Mouse (Mus musculus) common myeloid progenitor, adult 5-6 weeks (primary cell): ENCODE results near the gene Serpinb5. TPM values are rescaled to one million over a fixed set of nuclear protein-coding genes. Genes with fewer than 3 reads are reported as not detected.
"Not testable (repeated sequence)": the region's sequence is repeated elsewhere in the genome, so short reads cannot be mapped to it uniquely, and the experiment has no call there.

Source experiments
- ATAC-seq: replicated peaks from 2 replicates; pipeline ENCODE4 v1.8.0; 2016; ENCODE audit warnings: low read depth, mild to moderate bottlenecking, moderate TSS enrichment, inconsistent platforms; ENCODE audit not compliant: poor library complexity, severe bottlenecking
- total RNA-seq: library from RNA; stranded (forward); fragments of 200-1000, 187-1606 nt; gene quantifications from 2 replicates; pipeline ENCODE4 v1.2.3, GENCODE M21; 2017

Gene Serpinb5
- total RNA-seq = not detected in 2 replicates

DNA sequence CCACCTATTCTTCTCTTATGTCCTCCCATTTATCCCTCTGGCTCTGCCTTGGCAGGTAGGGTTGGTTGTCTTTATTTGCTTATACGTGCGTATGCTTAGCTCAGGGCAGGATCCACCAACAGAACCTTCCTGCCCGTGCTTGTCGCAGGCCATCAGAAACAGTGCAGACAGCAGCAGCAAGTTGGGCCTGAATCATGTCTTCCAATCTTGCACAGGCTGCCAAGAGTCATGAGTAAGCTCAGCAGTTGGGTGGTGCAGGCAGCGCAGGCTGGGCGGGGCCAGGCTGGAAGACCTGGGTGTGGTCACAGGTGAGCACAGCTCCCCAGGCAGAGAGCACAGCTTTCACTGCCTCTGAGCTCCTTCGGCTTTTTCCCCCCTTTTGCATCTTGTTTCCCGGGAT lies at the start of gene Serpinb5:
Gene Serpinb5 (plus strand): TSS at position 327 of the 400 bp plus-strand sequence.
- peak; percentile 56; the same call in 1 of the 2 replicates for ATAC-seq

DNA sequence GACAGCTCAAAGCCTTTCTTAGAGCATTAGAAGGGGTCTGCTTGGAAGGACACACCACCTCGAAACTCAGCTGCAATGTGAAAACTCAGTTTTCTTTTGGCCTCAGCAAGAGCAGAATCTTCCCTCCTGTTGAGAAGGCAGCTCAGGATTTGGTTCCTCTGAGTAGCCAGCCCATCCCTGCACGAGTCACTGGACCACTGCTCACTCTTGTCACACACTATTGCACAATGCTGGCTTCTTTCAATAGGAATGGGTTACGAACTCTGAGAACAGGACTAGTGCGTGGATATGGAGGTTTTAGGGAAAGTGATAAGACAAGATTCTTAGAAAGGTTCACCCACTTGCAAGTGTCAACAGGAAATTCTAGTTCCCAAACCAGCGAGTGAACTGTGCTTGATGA lies 46.1 kb upstream of the Serpinb5 start:
- peak; percentile 55 for ATAC-seq

DNA sequence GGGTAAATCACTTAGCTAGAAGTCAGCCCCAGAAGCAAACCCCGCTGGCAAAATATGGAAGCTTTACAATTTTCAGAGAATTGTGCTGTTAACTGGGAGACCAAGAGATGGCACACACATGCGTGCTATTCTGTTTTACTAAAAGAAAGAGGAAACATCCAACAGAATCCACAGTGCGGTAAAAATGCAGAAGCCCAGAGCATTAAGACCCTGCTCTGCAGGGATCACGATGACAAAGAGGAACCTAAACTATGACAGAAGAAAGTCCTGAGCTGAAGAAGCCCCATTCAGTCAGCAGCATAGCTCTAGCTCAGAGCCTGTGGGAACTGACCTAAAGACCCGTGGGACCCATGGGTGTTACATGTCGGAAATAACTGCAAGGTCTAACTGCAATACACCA lies 45.7 kb upstream of the Serpinb5 start:
- ATAC-seq = peak; percentile 93

DNA sequence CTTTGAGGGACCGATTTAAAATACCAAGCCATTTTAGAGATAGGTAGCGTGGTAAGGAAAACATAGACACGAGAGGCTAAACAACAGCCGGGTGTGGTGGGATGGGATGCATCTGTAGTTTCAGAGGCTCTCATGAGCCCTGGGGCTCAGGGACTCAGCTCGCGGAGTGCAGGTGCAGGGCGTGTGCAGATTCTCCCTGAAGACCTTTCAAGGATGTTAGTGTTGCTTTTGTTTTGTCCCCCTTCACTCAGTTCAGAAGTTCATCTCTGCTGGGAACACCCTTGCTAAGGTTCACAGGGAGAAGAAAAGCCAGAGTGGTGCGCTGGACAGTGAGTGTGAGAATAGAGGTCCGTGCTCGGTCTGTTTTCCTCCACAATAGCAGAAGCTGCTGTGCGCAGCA lies 44.2 kb upstream of the Serpinb5 start:
- ATAC-seq = no peak

DNA sequence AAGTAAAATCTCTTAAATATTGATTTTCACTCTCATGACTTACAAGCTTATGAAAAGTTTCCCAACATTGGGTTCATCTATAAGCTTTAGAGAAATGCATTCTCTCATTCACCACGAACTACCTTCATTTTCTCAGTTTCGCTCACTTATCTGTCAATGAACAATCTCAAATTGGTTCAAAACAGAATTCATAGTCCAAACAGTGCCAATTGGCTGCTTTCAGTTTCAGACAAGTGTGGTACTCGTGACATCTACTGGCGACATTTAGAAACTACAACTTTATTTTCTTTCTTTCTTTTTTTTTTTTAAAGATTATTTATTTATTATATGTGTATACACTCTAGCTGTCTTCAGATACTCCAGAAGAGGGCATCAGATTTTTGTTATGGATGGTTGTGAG lies 42.6 kb upstream of the Serpinb5 start:
- peak; percentile 75 for ATAC-seq

DNA sequence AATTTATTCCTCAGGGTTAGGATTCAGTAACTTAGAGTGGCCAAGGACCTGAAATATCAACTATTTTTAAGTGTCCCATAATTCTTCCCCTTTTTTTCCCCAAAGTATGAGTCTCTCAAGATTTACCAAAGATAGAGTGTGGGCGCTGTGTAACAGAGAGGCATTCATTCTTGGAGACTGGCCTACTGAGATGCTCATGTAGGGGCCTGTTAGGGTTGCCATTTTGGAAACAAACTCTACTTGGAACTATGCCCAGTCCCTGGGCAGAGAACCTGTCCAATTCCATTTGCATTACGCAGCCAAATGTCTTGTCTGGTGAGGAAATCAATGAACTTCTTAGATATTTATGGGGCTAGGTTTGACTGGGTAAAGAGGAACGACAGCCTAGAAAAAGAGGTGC lies 38.7 kb upstream of the Serpinb5 start:
- no peak for ATAC-seq

DNA sequence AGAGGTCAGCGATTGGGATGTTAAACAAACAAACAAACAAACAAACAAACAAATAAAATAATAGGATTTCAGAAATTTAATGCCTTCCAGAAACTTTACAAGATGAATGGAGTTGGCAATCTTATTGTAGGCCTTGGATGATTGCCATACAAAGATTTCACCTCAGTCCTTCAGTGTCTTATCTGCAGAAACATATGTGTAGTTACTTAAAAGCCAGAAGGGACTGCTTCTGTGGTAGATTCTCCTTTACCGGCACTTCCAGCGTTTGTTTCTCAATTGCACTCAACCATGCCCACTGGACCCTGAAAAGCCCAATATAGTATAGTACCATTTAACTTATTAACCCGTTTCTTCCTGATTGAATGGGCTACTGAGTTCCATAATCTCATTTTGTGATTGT lies 32.2 kb upstream of the Serpinb5 start:
- peak; percentile 75 for ATAC-seq

DNA sequence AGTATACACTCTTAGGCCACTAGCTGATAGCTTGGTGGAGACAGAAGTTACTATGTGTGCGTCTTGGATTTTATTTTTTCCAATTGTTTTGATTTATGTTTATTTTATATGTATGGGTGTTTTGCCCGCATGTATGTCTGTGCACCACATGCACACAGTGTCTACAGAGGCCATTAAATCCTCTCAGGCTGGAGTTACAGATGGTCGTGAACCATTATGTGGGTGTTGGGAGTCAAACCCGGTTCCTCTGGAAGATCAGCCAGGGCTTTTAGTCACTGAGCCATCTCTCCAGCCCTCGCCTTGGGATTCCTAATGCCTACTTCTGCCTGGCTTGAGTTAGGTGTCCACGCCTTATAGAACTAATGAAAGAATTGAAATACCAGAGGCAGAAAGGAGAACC lies 4.6 kb downstream of the Serpinb5 start:
- ATAC-seq = no peak

DNA sequence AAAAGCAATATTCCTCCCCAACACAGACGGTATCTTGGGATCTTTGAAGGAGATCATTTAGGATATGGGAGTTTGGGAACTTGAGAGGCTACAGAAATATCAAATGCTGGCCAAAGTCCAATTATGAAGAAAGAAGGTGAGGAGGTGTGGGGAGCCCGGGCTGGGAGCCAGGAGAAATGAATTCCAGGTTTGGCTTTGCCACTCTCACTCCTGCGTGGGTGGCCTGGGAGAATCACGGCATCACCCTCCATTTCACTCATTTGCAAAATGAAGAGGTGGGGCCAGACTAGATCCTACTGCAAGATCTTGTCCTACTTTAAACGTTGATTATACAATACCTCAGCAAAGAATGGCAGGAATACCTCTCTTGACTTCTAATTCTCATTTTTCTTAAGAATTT lies 5.1 kb downstream of the Serpinb5 start:
- no peak for ATAC-seq

DNA sequence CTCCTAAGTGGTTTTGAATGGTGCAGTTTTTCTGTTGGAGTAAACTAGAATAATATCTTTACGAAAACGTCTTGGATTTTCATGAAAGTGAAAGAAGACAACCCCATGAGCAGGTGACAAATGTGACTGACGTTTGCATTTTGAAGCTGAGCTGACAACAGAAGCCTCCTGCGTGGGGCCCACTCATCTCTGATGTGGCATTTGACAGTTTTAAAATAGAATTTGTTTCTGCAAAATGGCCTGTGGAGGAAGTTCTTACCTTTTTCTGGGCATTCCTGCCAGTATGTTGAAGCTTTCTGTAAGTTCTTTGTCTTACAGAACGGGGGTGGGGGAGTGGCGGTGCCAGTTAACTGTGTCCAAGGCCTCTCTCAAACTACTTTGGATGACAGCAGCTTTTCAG lies 5.8 kb downstream of the Serpinb5 start:
- ATAC-seq = no peak

DNA sequence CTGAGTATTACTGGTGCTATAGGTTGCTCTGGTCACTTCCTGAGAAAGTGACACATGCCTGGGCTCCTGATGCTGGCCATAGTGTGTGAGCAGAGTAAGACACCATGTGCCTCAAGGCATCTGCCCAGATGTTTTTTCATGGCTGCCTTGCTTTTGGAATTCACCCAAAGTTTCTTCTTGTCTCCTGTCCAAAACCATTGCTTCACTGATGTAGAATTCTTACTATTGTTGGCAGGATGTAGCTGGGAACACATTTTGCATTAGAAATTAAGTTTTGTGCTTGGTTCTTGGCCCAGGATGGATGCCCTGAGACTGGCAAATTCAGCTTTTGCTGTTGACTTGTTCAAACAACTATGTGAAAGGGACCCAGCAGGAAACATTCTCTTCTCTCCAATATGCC lies 9.0 kb downstream of the Serpinb5 start:
- ATAC-seq = no peak

DNA sequence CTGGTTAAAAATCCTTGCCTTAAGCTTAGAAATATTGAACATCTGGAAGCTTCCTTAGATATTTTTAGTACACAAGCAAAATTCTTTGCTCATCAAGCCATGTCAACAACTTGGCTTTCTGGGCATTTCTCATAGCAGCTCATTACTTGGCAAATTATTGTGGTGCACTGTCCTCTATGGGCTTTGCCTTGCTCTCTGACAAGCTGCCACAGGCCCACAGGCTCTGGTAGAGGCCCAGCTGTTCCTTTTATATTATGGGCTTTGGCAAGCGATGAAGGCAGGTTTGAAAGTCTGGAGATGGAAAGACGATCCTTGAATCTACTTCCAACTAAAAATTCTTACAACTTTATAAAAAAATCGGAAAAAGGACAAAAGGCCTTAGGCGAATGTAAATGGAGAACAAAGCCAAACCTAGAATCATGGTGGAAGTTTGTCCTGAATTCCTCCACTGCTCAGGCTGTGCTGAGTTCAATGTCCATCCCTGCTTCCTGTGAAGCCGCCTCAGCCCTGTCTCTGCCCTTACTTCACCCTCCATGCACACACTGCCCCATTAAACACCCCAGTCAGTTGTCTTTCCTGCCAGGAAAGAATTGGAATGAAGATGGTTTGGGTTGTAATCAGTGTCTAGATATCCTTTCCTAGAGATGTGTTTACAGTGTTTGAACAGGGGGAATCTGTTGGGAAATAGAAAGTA lies 14.4 kb downstream of the Serpinb5 start:
- ATAC-seq = no peak

DNA sequence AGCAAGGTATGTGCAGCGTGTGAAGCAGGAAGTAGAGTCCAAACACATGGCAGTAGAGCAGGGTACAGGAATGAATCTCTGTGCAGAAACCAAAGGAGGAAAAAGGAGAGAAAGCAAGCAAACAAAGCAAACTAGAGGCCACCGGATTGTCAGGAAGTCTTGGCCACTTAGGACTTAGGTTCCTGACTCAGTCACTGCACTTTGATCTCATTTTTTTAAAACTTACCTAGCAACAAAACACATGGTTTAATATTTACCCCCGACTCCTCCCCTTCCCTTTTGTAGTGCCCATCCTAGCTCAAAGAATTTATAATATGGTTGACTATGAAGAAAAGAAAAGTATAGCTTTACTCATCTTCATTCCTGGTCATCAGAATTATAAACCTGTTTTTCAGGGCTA lies 15.2 kb downstream of the Serpinb5 start:
- no peak for ATAC-seq

DNA sequence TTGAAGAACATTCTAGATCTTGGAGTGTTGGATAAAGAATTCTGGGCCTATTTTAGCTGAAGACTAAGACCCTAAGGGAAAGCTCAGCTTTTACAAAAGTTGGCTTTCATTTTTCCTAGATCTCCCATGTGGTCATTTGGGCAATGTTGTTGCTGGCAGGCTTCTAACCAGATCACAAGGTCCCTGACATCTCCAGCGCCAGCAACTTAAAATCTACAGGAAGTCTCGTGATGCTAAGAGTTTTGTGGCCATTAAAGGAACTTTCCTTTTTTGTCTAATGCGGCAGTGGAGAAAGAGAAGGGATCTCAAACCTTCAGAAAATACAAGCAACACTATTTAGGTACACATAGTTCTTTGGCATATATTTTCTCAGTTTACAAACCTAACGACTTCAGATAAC lies 21.8 kb downstream of the Serpinb5 start:
- peak; percentile 46; the same call in 1 of the 2 replicates for ATAC-seq

DNA sequence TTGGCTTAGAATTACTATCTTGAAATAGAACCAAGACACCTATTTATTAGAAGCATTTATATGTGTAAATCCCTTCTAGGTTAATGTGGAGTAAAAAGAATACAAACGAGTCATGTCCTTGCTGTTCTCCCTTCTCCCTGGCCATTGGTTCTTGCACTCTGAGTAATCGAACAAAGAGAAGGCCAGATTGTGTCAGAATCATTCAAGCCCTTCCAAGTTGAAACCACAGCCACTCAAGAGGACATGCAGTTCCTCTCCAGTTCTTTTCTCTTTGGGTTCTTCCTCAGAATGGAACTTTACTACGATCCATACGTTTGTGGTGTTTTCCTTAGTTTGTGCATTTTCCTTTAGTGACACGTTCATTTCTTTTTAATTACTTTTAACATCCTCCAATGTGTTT lies 22.4 kb downstream of the Serpinb5 start:
- ATAC-seq = peak; percentile 45; the same call in 1 of the 2 replicates

DNA sequence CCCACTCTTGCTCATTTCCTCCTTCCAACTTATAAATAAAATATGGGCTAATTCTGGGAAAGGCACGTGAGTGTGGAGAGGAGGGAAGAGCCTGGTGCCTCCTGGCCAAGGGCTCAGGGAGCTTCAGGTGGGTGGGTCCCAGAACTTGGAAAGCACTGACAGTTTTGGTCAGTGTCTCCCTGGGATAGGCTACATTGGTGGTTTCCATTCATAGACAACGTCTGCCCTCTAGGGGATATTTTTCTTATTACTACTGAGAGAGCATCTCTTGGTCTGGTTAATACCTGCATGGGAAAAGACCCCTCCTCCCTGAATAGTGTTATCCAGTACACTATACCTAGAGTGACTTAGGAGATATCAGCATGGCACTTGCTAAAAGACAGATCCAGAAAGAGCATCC lies 22.8 kb downstream of the Serpinb5 start:
- peak; percentile 89 for ATAC-seq

DNA sequence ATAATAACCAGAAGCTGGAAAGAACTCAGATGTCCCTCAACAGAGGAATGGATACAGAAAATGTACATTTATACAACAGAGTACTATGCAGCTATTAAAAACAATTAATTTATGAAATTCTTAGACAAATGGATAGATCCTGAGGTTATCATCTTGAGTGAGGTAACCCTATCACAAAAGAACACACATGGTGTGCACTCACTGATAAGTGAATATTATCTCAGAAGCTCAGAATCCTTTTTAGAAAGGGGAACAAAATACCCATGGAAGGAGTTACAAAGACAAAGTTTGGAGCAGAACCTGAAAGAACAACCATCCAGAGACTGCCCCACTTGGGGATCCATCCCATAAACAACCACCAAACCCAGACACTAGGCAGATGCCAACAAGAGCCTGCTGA lies 34.2 kb downstream of the Serpinb5 start:
- ATAC-seq = not testable (repeated sequence)

DNA sequence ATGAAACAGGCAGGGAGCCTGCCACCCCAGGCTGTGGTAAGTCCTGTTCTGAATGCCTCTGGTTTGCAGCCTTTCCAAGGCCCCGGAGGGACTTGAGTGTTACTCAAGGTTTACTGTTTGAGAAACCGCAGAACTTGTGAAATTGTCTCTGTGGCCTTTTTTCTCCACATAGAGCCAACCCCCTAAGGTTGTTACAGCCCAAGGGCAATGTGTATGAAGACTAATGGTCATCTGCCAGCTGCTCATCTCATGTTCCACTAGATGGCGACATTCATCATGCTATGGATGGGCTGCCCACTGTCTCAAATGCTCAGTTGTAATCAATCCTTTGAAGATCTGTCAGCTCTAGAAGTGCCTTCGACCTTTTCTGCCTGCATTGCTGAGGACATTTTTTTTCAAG lies 40.4 kb downstream of the Serpinb5 start:
- ATAC-seq = peak; percentile 99

DNA sequence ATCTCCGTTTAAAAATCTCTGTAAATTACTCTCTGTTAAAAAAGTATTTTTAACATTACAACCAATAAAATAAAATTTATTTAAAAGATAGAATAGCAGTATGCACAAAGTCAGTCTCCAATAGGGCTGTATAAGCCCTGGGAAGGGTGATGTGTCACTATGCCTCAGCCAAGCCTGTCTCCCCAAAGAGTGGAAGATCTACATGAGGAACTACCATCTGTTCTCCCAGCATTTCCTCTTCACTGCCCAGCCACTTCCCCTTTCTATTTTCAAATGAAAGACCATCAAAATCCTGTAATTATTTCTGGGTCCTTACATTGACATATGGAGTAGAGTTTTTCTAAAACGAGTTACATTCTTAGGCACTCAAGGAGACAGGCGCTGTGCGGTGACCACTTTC lies 71.0 kb downstream of the Serpinb5 start:
- ATAC-seq = peak; percentile 92
